Mouse (Mus musculus) stomach, postnatal 0 days (tissue): Measurements from ENCODE around the gene Ugt1a10. TPM values are rescaled to one million over a fixed set of nuclear protein-coding genes. Genes with fewer than 3 reads are reported as not detected.

Source experiments
- ATAC-seq: fragments of 200-750 bp; cut with Nextera tagmentation; 2 replicates; pipeline ENCODE4 v1.8.0; 2017; ENCODE audit not compliant: low FRiP score, low TSS enrichment
- DNase-seq: peaks from one replicate; pipeline ENCODE4 v3.0.0-alpha.2; 2016; ENCODE audit warnings: low spot score
- H3K27ac ChIP-seq: fragments of 300-500 bp; sonication (generic); replicated peaks from 2 replicates; pipeline ENCODE4 v1.5.1; 2014; ENCODE audit warnings: mild to moderate bottlenecking, control low read depth
- H3K27me3 ChIP-seq: fragments of 300-500 bp; sonication (generic); 2 replicates; pipeline ENCODE4 v1.6.1; 2014; ENCODE audit warnings: low read length; ENCODE audit not compliant: control insufficient read depth, insufficient read depth
- H3K36me3 ChIP-seq: fragments of 300-500 bp; sonication (generic); 2 replicates; pipeline ENCODE4 v1.6.1; 2014; ENCODE audit warnings: low read length, mixed read lengths; ENCODE audit not compliant: control insufficient read depth, insufficient read depth
- H3K4me1 ChIP-seq: fragments of 300-500 bp; sonication (generic); replicated peaks from 2 replicates; pipeline ENCODE4 v1.6.1; 2014; ENCODE audit warnings: antibody characterized with exemption; ENCODE audit not compliant: control insufficient read depth, insufficient read depth
- H3K4me2 ChIP-seq: fragments of 300-500 bp; sonication (generic); replicated peaks from 2 replicates; pipeline ENCODE4 v1.6.1; 2014; ENCODE audit warnings: low read depth, mild to moderate bottlenecking, control low read depth, moderate library complexity
- H3K4me3 ChIP-seq: fragments of 300-500 bp; sonication (generic); 2 replicates; pipeline ENCODE4 v1.5.1; 2014; ENCODE audit warnings: low read depth, low read length, control low read depth
- H3K9ac ChIP-seq: fragments of 300-500 bp; sonication (generic); 2 replicates; pipeline ENCODE4 v1.6.1; 2014; ENCODE audit warnings: mild to moderate bottlenecking, low read length, control low read depth, mixed read lengths
- H3K9me3 ChIP-seq: fragments of 300-500 bp; sonication (generic); 2 replicates; pipeline ENCODE4 v1.6.1; 2016; ENCODE audit warnings: low read length; ENCODE audit not compliant: control insufficient read depth
- CTCF ChIP-seq: IDR thresholded peaks from 2 replicates; pipeline ENCODE4 v1.5.1; 2016; ENCODE audit warnings: antibody characterized with exemption, low read depth, mild to moderate bottlenecking, moderate library complexity
- EP300 ChIP-seq: optimal IDR thresholded peaks from 2 replicates; pipeline ENCODE3; 2016; ENCODE audit warnings: antibody characterized with exemption
- WGBS: fragments of 180-500 bp; shearing (Covaris S2); extraction: QIAGEN DNeasy Blood & Tissue Kit; methylation state at CpG from one replicate; pipeline ENCODE4 v1.1.7; 2014; 5-methylcytosine and 5-hydroxymethylcytosine counted together
- polyA plus RNA-seq: library from polyadenylated mRNA; unstranded; fragments of >200 nt; fragmentation: Nextera tagmentation; extraction: Ambion mirVana; gene quantifications from 2 replicates; pipeline ENCODE4 v1.2.1, GENCODE M21; 2015

Ugt1a10 gene
- polyA plus RNA-seq, 1 experiment from 2014 or later: not detected

DNA sequence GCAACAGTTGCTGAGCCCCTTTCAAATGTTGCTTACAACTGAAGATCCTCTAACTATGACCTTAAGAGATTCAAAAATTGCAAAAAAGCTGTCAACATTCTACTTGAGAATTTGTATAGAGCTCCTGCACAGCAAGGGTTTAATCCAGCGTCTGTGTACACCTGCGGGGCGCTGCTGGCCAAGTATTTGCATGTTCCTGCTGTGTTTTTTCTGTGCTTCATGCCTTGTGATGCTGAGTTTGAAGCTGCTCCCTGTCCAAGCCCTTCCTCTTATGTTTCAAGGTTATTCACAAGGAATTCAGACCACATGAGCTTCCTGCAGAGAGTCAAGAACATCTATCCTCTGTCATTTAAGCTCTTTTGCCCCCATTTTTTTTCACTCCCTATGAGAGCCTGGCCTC, 136.9 kb downstream of the Ugt1a10 start:
- Histone ChIP-seq H3K9ac (no peak overlapping the region), H3K27ac (no peak overlapping the region), H3K4me1 (no peaks in the 10 kb centered on the region), H3K4me3 (no peak overlapping the region), H3K9me3 (no peaks in the 10 kb centered on the region), H3K36me3 (no peaks in the 10 kb centered on the region), H3K27me3 (no peaks in the 10 kb centered on the region), H3K4me2 (no peak overlapping the region)
- DNase-seq (no peak), ATAC-seq (no peak)
- WGBS: 76% methylated on average over 3 of the region's 3 CpGs
- TF ChIP-seq EP300 (no peak), CTCF (no peak)

- WGBS: 91% methylated on average over 1 of the region's 1 CpGs
- ATAC-seq: no peak
- TF ChIP-seq CTCF: no peak
- TF ChIP-seq EP300: no peak
Observed at GRCm38 (mm10) chr1:88195687-88196086, 140.5 kb downstream of the Ugt1a10 start.

GRCm38 (mm10) chr1:88197443-88197842, 142.3 kb downstream of the Ugt1a10 start:
- no peak for ATAC-seq
- no peak for DNase-seq
- H3K27me3 ChIP-seq: no peaks in the 10 kb centered on the region
- H3K4me1 ChIP-seq: no peaks in the 10 kb centered on the region
- H3K27ac ChIP-seq: no peak overlapping the region
- H3K36me3 ChIP-seq: no peaks in the 10 kb centered on the region
- H3K9ac ChIP-seq: no peak overlapping the region
- 66% methylated on average over 3 of the region's 3 CpGs for whole genome bisulfite sequencing
- no peak overlapping the region for H3K4me2 ChIP-seq
- H3K4me3 ChIP-seq: no peak overlapping the region
- no peaks in the 10 kb centered on the region for H3K9me3 ChIP-seq
- TF ChIP-seq CTCF (no peak), EP300 (no peak)

More at GRCm38 (mm10) chr1:88195687-88196086, 140.5 kb downstream of the Ugt1a10 start:
- no peaks in the 10 kb centered on the region for H3K36me3 ChIP-seq
- DNase-seq: no peak
- no peak overlapping the region for H3K4me2 ChIP-seq
- H3K4me3 ChIP-seq: no peak overlapping the region
- H3K27ac ChIP-seq: no peak overlapping the region
- no peaks in the 10 kb centered on the region for H3K9me3 ChIP-seq
- H3K27me3 ChIP-seq: no peaks in the 10 kb centered on the region
- no peak overlapping the region for H3K9ac ChIP-seq
- no peaks in the 10 kb centered on the region for H3K4me1 ChIP-seq

- TF ChIP-seq EP300: no peak
- no peak for TF ChIP-seq CTCF
- DNase-seq: no peak
- no peak overlapping the region for H3K9ac ChIP-seq
- H3K4me1 ChIP-seq: no peaks in the 10 kb centered on the region
- H3K36me3 ChIP-seq: no peaks in the 10 kb centered on the region
- no peak overlapping the region for H3K4me3 ChIP-seq
- WGBS: 62% methylated on average over 2 of the region's 2 CpGs
- H3K4me2 ChIP-seq: no peak overlapping the region
- no peaks in the 10 kb centered on the region for H3K9me3 ChIP-seq
- no peak overlapping the region for H3K27ac ChIP-seq
- no peak for ATAC-seq
- H3K27me3 ChIP-seq: no peaks in the 10 kb centered on the region
Observed at GRCm38 (mm10) chr1:88199996-88200395, 144.8 kb downstream of the Ugt1a10 start.

- Histone ChIP-seq H3K9ac (no peak within 1 kb of the TSS), H3K36me3 (no peaks in the 10 kb centered on the region), H3K4me2 (no peak within 1 kb of the TSS), H3K27ac (no peak within 1 kb of the TSS), H3K4me3 (no peak within 1 kb of the TSS), H3K4me1 (no peaks in the 10 kb centered on the region), H3K27me3 (no peaks in the 10 kb centered on the region), H3K9me3 (no peaks in the 10 kb centered on the region)
- TF ChIP-seq EP300: no peak
- no peak for TF ChIP-seq CTCF
- DNase-seq: no peak
- no peak for ATAC-seq
- WGBS: 62% methylated on average over 7 of the region's 7 CpGs
Observed at GRCm38 (mm10) chr1:88200456-88200855, 145.3 kb downstream of the Ugt1a10 start, which contains the start of gene Ugt1a2. Gene Ugt1a2, plus strand, starts transcription at chr1:88200601.

- Histone ChIP-seq H3K36me3 (no peaks in the 10 kb centered on the region), H3K4me2 (peak within 1 kb of the TSS; percentile 59), H3K4me3 (peak within 1 kb of the TSS; percentile 25), H3K4me1 (no peaks in the 10 kb centered on the region), H3K27ac (no peak within 1 kb of the TSS), H3K9ac (peak within 1 kb of the TSS; percentile 59), H3K9me3 (no peaks in the 10 kb centered on the region), H3K27me3 (no peaks in the 10 kb centered on the region)
- ATAC-seq (peak; percentile 91), DNase-seq (peak; percentile 77)
- no peak for TF ChIP-seq EP300
- TF ChIP-seq CTCF: no peak
- 9% methylated on average over 60 of the region's 62 CpGs for WGBS
Observed at GRCm38 (mm10) chr1:88205294-88205922, 150.2 kb downstream of the Ugt1a10 start, which contains the start of gene Dnajb3. Gene Dnajb3, minus strand, starts transcription at chr1:88205782.
